Mouse (Mus musculus): Measurements from ENCODE around the gene Cep170b.
A peak's percentile ranks its signal among the peaks of the same experiment; 100 is the strongest.

The Cep170b gene

DNA sequence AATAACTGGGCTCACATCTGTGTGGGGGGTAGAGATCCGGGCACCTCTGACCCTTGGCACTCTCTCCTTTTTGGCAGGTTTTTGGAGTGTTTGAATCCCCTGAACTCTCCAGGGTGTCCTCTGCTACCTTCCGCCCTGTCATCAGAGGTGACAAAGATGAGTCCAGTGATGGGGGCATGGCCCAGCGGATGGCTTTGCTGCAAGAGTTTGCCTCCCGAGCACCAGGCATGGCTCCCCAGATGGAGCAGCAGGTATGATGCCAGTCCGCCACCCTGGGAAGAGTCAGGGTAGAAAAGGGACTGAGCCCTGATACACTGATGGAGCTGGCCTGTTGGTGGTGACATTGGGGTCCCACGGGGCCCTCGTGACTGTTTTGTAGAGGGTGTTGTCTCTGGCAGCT, 16.8 kb downstream of the Cep170b start:
- no peak for DNase-seq (ENCODE audit: low spot score)

- no peak for DNase-seq (ENCODE audit: low spot score)
Measured at GRCm38 (mm10) chr12:112737761-112738160, 17.5 kb downstream of the Cep170b start.

DNA sequence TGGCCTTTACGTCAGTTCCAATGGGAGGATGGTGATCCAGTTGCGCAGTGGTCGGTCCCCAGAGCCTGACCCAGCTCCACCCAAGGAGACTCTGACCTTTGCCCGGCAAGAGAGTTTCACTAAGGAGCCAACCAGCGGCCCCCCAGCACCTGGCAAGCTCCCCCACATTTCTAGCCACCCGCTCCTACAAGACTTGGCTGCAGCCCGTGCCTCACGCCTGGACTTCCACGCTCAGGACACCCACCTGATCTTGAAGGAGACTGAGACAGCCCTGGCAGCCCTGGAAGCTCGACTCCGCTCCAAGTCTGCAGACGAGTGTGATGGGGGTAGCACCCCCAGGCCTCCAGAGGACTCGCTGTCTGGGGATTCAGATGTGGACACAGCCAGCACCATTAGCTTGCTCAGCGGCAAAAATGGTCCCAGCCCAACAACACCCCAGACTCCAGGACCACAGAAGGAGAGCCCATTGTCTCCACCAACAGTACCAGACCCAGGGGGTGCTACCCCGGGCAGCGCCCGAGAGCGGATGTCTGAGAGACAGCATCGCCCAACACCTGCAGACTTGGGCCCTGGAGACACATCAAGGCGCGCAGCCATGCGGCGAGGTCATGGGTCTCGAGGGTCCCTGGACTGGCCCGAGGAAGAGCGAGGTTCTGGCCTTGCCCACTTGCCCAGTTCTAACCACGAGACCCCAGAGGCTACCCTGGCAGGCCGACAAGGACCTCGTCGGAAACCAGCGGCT, 18.2 kb downstream of the Cep170b start:
- DNase-seq (ENCODE audit: low spot score): no peak

DNA sequence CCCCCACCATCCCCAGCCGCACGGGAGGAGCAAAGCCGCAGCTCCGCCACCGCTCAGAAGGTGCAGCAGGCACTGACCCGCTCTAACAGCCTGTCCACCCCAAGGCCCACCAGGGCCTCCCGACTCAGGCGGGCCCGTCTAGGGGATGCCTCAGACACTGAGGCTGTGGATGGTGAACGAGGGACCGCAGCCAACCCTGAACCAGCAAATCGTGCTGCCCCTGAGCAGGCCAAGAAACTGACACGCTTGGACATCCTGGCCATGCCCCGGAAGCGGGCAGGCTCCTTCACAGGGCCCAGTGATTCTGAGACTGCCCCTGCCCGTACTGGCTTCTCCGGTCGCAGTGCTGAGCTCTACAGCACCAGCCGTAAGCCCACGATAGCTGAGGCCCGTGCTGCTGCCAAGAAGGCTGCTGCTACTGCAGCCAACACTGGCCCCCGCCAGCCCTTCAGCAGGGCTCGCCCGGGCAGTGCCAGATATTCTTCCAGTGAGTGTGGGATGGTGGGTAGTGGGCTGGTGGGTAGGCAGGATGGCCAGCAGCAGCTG, 18.8 kb downstream of the Cep170b start:
- DNase-seq (ENCODE audit: low spot score): no peak

DNA sequence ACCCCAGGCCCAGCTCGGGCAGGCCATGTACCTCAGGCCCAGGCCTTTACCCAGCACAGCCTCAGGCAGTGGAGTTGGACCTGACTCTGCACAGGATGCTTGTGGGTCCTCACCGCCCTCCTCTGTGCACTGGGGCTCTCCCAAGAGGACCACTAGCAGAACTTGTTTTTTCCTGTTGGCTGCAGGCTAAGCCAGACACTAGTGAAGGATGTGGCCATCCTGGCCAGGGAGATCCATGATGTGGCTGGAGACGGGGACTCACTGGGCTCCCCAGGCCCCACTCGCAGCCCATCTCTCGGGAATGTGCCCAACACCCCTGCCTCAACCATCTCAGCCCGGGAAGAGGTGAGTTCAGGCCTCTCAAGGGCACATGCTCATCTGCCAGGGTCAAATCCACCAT, 22.5 kb downstream of the Cep170b start:
- DNase-seq (ENCODE audit: low spot score): no peak

- peak; percentile 76 for DNase-seq (ENCODE audit: low spot score)
Measured at GRCm38 (mm10) chr12:112743168-112743975, 23.1 kb downstream of the Cep170b start.

- DNase-seq (ENCODE audit: low spot score): no peak
Measured at GRCm38 (mm10) chr12:112744211-112744610, 24.0 kb downstream of the Cep170b start.

GRCm38 (mm10) chr12:112744891-112745580, 24.8 kb downstream of the Cep170b start:
- no peak for DNase-seq (ENCODE audit: low spot score)

DNA sequence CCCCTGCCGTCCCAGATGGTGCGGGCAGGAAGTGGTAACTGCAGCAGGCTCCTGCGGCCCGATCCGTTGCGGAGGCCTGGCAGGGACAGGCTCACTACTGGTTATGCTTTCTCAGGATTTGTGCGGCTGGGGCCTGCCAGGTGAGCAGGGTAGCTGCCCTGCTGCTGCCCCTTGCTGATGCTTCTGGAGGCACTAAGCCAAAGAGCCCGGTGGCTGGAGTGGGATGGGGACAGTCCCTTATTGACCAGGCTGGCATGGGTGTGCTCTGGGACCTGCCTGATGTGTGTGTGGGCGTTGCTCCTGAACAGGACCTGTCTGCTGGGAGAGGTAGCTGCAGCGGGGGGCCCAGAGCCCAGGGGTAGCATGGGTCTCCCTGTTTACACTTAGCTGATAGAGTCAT, 25.5 kb downstream of the Cep170b start:
- no peak for DNase-seq (ENCODE audit: low spot score)

- DNase-seq (ENCODE audit: low spot score): no peak
Measured at GRCm38 (mm10) chr12:112746461-112746807, 26.2 kb downstream of the Cep170b start.

- DNase-seq (ENCODE audit: low spot score): no peak
Measured at GRCm38 (mm10) chr12:112746808-112747605, 26.8 kb downstream of the Cep170b start.

GRCm38 (mm10) chr12:112747606-112747970, 27.3 kb downstream of the Cep170b start:
- no peak for DNase-seq (ENCODE audit: low spot score)

- no peak for DNase-seq (ENCODE audit: low spot score)
Measured at GRCm38 (mm10) chr12:112750976-112751375, 30.7 kb downstream of the Cep170b start.

DNA sequence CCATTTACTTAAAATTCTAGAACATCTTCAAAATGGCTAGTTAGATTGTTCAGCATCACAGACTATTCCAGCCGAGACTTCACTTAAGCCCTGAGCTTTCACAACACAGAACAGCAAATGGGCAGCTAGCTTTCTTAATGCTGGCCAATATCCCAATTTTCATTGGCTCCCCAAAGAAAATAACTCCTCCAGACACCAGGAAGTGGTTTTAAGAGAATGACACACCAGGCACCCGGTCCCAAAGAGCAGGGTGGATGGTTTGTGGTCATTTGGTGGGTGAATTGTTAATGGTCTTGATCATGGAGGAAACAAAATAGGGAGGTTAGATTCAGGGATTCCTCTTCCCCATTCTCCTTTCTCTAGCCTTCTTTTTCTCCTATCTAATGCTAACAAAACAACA, 32.1 kb downstream of the Cep170b start:
- no peak for DNase-seq (ENCODE audit: low spot score)

DNA sequence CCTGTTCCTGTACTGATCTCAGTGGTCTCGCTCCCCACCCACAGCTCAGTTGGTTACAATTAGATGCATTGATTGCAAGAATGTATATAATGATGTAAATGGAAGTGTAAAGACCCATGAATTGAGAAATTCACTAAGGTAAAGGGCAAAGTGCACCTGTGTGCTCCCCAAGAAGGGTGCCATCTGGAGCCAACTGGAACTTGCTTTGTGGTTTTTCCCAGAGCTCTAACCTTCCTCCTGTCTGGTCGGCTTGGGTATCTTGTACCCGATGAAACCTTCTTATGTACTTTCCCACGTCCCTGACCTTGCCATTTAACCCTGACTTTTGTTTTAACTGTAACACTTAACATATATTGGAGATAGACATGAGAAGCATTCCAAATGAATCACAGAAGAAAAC, 35.6 kb downstream of the Cep170b start:
- DNase-seq (ENCODE audit: low spot score): no peak

GRCm38 (mm10) chr12:112757896-112758295, 37.6 kb downstream of the Cep170b start:
- DNase-seq (ENCODE audit: low spot score): no peak

DNA sequence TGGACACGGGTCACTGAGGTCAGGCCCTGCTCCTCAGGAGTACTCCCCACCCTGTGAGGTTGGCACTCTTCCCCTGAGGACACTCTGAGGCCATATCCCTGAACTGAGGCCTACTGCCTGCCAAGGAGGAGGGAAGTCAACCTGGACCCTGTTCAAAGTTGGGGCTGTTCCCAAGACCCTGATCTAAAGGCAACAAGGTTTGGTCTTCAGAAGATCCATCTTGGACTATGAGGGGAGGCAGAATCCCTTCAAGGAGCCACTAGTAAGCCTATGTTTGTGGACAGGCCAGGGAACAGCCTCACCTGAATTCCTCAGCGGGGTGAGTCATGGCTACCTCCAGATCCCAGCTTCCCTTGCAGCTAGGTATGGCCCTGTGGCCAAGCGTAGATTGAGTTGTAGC, 39.2 kb downstream of the Cep170b start:
- no peak for DNase-seq (ENCODE audit: low spot score)

GRCm38 (mm10) chr12:112760154-112760926, 40.1 kb downstream of the Cep170b start, which contains the start of gene Pld4:
TSS of gene Pld4 (plus strand) at chr12:112760655.
- DNase-seq (ENCODE audit: low spot score): no peak

DNA sequence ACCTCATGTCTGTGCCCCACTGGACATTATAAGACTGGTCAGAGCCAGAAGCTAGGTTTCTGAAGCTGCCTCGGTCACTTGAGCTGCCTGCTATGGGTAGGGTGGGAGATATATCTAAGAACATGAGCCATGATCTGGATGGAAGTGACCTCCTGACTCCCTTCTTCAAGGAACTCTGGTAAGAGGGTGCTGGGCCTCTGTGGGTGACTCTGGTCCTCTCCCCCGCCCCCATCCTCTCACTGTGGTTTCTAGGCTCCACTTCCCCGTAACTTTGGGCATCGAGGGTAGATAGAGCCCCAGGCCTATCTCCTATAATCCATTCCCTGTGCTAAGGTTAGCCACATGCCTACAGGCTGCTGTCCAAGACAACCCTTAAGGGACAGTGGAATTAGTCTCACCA, 41.2 kb downstream of the Cep170b start:
- no peak for DNase-seq (ENCODE audit: low spot score)

- no peak for DNase-seq (ENCODE audit: low spot score)
Measured at GRCm38 (mm10) chr12:112762018-112762417, 41.8 kb downstream of the Cep170b start.

DNA sequence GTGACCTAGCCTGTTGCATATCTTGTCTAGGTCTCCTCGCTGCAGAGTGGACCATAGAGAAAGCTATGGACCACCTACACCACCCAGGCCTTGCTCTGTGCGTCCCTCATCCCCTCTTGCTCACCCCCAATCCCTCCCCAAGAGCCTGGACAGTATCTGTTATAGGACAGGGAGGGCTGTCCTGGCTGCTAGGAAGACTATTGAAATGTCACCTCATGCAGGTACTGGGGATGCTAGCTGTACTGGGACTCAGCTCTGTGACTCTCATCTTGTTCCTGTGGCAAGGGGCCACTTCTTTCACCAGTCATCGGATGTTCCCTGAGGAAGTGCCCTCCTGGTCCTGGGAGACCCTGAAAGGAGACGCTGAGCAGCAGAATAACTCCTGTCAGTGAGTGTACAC, 42.9 kb downstream of the Cep170b start:
- no peak for DNase-seq (ENCODE audit: low spot score)
